Mouse (Mus musculus): ENCODE data around the gene Dctn1.
A peak's percentile ranks its signal among the peaks of the same experiment; 100 is the strongest.

Dctn1 gene

DNA sequence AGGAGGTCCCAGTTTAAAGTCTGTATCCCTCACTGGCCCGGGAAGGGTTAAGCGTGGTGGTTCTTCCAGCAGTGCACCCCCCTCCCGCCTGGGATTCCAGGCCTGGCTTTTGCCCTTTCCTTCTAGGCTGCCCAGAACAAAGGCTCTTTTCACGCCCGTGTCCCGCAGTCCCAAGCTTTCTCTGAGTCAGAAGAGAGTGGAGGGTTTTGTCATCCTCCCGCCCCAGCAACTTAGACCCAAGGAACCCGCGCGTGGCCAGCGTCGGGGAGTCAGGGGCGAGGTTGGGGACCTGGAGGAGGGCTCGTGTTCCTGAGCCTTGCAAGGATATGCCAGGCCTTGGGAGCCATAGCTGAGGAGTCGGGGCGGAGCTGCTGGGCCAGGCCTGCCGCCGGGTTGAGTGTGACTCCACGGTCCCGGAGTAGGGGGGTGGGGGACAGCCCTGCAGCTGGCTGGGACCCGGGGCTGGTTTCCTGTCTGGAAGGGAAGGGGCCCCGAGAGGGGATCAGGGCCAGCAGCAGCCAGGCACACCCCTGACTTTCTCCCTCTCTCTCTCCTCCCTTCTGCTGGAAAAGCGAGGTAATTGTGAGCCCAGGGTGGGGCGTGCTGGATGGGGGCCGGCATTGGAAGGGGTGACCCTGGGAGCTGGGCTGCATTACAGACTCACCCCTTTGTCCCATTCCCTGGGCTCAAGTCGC is 28.7 kb upstream of the Dctn1 start:
- DNase-seq = peak; percentile 86

DNA sequence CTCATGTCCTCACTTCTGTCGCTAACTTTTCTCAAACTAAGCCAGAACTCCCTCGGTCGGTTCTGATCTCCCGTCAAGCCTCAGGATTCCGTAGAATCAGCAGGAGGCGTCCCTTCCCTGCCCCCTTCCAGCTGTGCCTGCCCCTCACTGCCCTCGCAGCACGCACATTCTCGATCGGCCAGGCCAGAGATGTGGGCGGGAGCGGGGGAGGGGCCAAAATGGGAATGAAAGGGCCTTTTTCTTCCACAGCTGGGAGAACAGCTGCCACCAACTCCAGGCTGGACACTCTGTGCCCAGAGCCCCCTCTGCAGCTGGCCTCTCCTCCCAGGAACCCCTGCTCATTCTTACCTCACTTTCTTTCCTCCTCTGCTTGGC is 28.2 kb upstream of the Dctn1 start:
- peak; percentile 96 for DNase-seq

DNA sequence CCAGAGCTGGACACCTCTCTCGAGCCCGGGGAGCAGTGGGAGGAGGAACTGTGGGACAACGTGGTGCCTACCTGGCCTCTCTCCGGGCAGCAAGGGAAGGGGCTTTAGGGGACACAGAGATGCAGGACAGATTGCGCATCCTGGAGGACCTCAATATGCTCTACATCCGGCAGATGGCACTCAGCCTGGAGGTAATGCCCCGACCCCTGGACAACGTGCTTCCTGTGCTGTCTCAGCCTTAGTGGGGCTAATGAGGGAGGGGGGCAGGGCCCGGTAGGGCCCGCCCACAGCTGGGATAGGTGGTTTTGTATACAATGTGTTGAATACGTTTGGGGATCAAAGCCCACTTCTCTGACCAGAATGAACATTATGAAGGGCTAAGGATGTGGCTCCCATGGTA is 27.7 kb upstream of the Dctn1 start:
- peak; percentile 69 for DNase-seq

DNA sequence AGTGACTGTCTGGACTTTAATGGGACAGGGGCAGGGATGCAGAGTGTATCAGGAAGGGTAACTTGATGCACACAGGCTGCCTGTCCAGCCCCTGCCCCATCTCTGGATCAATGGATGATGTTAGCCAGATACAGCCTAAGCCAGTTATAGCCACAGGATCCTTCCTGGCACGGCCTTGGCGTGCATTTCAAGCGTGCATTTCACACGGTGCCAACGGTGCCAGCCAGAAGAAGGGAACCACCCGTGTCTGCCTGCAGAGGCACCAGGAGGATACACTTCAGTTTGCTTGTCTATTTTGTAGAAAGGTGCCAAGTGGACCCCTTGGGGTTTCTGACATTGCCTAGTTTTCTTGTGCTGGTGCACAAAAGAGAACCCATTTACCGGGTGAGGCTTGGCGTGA is 25.7 kb upstream of the Dctn1 start:
- DNase-seq = no peak

DNA sequence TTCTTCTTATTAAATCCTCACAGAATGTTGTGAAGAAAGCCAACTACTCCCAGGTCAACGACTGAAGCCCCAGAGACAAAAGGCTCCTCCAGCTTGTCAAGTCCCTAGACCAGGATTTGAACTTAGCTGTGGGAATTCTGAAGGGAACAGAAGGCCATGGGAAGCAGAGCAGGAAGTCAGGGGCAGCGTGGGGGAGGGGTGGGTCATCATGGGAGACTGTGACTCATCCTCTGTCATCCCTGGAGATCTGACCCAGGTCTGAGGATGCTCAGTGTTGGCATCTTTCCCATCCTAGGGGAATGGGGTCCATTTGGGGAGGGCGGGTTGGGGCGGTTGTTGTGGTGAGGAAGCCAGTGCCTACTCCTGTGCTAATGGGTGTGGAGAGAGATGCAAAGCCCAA is 24.1 kb upstream of the Dctn1 start:
- DNase-seq = peak; percentile 64

DNA sequence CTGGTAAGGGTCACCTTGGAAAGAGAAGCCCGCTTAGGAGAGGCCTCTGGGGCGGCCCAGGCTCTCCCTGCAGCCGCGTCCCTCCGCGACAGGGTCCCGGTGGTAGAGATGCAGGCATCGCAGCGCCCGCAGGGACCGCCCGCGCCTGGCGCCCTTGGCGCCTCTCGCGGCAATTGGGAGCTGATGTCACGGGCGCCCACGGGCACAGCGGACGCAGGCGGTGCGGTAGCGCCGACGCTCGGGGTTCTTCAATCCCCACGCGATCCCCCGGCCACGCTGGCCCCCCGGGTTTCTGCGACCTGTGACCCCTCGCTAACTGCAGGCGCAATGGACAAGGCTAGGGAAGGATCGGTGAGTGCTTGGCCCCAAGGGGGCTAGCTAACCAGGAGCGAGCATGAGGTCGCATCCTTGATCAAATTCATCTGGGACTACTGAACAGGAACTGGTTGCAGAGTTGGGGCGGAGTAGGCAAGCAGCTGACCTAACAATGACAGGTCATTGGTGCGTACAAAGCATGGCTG is 23.4 kb upstream of the Dctn1 start:
- DNase-seq = peak; percentile 48

DNA sequence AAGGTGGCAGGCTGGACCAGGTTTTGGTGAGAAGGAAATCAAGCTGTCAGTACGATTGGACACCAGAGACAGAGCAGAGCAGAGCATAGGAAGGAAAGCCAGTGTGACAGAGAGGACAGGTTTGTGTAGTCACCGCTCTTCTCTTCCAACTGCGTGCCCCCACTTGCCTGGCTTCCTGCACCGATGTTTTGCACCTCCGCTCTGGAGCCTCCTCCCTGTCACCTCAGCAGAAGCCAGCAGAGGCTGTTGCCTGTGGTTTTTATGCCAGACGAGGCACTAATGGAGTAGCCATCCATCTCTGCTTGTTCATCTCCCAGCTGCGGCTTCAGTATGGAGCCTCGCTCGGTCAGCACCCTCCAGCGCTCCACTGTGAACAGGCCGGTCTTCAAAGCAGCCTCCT is 22.8 kb upstream of the Dctn1 start:
- DNase-seq = no peak

DNA sequence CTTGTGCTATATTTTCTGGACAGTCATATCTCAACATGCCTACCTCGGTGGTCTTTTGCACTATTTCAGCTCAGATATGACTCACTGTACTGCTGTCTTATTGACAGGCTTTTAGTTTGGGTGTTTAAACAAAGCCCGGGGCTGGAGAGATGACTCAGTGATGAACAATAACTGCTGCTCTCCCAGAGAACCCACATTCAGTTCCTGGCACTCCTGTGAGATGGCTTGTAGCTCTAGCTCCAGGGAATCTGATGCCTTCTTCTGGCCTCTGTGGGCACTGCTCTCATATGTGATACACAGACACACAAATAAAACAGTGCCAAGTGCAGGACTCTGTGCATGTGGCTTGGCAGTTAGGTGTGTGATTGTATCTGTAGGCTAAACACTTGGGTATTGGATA is 20.5 kb upstream of the Dctn1 start:
- DNase-seq = no peak

DNA sequence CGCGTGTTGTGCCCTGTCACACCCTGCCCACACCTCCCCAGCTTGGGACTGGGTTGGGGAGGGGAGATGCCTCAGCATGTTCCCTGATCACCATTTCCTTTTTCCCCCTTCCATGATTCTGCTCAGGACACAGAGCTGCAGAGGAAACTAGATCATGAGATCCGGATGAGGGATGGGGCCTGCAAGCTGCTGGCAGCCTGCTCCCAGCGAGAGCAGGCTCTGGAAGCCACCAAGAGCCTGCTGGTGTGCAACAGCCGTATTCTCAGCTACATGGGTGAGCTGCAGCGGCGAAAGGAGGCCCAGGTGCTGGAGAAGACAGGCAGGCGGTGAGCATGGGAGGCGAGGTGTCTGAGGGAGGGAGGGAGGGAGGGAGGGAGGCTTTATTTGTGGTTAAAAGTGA is 19.9 kb upstream of the Dctn1 start:
- peak; percentile 32 for DNase-seq

DNA sequence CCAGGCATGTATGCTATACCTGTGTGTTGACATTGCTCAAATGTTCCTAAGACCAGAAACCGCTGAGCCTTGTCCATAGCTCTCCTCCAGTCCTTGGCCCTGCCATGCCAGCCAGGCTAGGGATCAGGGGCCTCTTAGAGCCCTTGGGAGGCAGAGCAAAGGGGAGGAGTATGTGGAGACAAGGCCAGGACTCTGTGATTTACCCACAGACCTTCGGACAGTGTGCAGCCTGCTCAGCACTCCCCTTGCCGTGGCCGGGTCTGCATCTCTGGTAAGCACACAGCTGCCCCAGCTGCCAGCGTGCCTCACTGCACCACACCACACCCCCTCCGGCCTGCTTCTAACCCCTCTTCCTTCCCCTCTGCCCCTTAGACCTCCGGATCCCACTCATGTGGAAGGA is 18.4 kb upstream of the Dctn1 start:
- DNase-seq = peak; percentile 38

DNA sequence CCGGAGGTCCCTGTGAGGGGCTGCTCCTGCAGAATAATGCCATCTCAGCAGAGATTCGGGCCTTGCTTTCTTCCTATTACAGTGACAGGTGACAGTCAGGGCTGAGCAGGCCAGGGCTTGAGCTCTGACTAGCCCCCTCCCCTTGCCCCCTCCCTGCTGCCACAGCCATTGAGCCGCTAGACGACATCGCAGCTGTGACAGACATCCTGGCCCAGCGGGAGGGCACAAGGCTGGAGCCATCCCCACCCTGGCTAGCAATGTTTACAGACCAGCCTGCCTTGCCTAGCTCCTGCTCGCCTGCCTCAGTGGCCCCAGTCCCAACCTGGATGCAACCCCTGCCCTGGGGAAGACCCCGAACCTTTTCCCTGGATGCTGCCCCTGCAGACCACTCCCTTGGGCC is 14.0 kb upstream of the Dctn1 start:
- DNase-seq = no peak

DNA sequence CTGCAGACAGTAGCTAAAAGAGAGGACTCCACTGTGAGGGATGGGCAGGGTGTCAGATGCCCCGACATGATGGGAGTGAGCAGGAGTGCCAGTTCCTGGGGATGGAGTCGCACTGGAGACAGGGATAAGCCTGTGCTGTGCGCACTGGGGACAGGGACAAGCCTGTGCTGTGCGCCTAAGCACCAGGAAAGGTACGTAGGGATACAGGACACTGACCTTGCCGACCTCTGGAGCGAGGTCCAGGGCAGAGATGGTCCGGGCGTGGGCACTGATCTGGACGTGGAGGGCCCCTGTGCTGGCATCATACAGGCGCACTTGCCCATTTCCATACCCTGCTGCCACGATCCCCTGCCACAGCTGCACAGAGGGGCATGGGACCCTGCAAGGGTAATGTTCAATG is 12.7 kb upstream of the Dctn1 start:
- no peak for DNase-seq

DNA sequence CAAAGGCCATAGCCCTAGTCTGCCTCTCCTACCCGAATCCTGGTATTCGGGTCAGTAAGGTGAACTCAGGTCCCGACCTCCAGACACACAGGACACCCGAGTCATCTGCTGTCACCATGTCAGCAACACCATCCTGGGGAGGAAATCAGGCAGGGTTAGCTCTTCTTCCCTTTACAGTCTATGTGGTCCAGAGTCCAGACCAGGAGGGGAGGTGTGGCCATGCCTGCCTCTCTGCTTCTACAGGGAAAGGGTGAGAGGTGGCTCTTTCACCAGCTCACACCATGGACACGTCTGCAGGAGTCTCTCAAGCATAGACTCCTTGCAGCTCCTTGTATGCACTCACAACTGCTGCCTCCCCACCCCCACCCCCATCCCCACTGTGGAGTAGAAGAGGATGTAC is 12.2 kb upstream of the Dctn1 start:
- DNase-seq = no peak

DNA sequence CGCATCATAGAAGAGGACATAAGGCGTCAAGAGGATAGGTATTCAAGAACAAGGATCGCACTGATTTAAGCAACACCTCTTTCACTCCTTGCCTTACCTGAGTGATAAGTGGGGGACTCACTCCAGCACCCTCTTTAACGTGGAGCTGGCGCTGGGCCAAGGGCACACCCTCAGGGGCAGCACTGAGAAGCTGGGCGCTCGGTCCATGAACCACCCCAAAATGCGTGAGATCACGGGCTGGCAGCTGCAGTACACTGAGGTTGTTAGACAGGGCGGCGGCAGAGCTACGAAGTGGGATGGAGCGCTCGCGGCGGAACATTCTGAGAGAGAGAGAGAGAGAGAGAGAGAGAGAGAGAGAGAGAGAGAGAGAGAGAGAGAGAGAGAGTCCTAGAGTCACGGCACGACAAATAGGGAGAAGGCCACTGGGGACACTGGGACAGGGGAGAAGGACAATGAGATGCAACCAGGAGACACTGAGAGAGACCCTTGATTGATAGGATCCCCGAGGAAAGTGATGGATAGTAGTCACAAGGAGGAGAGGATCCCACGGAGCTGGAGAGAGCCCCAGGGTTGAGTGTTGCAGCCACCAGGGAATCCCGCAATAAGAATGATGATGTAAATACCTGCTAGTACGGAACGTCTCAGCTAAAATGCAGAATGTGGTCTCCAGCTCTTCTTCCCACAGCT is 10.0 kb upstream of the Dctn1 start:
- peak; percentile 33 for DNase-seq

DNA sequence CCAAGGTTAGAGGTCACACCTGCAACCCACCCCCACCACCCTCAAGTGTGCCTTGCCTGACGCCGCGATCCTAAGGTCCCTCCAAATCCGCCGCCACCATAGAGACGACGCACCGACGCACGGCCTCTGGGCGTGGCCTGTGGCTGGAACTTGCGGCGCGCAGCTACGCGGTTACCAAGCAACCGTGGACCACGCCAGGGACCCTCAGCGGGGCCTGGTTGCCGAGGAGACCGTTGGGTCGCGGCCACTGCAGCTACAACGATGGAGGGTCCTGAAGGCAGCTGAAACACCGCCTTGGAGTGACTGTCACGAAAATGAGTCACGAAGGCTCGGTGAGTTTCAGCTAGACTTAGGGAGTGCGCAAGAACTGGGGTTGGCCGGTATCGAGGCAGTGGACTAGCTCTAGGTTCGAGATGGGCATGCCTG is 9.4 kb upstream of the Dctn1 start, which contains the start of the genes Wdr54 and 1700003E16Rik:
TSS of gene Wdr54 (minus strand) at position 139 of the 426 bp plus-strand sequence.
TSS of gene 1700003E16Rik (plus strand) at position 146 of the 426 bp plus-strand sequence.
- DNase-seq = peak; percentile 74

DNA sequence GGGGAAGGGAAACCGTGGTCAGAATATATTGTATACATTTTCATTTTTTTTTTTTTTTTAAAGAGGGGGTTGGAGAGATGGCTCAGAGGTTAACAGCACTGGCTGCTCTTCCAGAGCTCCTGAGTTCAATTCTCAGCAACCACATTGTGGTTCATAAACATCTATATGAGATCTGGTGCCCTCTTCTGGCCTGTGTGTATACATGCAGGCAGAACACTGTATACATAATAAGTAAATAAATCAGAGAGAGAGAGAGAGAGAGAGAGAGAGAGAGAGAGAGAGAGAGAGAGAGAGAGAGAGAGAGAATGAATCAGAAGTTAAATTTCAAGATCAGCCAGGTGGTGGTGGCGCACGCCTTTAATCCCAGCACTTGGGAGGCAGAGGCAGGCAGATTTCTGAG is 6.3 kb upstream of the Dctn1 start:
- peak; percentile 54 for DNase-seq

DNA sequence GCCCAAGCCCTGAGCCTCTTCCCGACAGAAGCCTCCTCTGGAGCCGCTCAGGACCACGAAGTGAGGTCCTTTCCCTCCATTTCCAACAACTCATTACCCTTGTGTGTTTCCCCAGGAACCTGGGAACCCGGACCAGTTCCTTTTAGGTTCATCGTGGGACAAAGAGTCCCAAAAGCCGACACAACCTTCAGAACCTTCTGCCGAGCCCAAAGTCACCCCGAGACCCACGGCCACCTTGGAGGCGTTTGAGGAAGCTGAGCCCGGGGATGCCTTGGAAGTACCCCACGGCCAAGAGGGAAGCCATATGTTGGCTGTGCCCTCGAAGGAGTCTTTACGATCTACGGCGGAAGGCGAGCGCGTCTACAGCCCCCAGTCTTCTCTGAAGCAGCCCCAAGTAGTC is 4.3 kb upstream of the Dctn1 start:
- DNase-seq = no peak

DNA sequence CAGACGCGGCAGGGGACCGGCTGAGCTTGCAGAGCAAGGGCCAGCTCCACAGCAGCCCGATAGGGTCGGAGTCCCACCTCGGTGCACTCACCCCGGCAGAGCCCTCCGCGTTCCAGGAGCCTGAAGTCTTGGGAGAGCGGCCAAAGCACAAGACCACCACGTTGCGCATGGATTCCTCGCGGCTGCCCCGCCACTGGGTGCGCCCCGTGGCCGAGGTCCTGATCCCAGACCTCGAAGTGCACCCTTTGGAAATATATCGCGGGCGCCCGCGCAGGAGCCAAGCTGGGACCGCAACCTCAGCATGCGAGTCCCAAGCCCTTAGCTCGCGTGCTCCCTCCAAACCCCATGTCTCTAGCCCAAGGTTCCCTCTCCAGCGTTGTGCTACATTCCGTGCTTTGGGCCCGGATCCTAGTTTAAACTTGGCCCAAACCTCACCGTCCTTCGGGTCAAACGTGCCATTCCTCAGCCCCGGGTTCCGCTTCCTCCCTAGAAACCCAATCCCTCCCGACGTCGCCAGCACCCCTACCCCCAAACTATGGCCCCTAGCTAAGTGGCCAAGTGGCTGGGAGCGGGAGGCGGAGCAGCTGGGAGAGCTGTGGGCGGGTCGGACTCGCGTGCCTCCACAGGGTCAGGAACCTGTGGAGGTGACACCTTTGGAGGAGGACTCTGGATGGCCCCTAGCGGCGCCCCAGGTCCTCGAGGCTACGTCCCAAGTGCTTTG is 3.6 kb upstream of the Dctn1 start:
- peak; percentile 73 for DNase-seq

DNA sequence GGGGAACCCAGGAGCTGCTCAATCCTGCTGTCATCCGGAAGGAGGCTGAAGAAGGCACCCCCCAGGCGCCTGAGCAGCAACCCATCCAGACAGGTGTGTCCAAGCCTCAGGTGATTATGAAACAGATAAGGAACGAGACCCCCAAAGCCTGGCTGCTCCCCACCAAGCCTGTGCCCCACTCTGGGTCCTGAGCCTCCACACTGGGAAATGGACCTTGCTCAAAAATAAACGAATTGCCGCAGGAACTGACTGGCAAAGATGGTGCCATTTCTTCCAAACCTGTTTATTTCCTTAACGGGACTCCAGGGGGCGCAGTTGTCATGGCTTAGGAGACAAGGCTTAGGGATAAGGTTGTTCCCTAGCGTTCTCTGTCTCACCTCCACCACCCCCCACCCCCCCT is 3.0 kb upstream of the Dctn1 start:
- peak; percentile 82 for DNase-seq

DNA sequence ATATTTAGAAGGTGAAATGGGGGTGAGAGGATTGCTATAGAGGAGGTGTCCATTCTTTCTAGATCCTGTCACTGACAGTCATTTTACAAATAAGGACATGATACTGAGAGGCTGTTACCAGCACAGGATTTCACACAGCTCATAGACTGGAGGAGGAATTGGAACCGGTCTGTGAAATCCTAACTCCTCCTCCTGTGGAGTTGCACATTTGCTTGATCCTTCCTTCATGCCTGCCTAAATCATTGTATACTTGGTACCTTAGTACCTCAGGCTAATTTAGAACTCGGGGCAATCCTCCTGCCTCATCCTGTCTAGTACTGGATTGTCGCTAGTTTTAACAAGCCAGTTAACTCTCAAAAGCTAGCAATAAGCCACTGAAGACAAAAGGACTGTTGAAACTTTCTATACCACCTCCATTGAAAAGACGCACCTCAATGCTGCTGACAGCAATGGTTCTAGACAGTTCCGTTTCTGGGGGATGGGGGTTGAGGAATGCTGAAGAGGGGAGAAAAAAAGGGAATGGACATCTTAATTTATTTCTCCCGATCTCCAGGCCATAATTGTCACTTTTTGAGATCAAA is 604 bp upstream of the Dctn1 start:
- no peak for DNase-seq

DNA sequence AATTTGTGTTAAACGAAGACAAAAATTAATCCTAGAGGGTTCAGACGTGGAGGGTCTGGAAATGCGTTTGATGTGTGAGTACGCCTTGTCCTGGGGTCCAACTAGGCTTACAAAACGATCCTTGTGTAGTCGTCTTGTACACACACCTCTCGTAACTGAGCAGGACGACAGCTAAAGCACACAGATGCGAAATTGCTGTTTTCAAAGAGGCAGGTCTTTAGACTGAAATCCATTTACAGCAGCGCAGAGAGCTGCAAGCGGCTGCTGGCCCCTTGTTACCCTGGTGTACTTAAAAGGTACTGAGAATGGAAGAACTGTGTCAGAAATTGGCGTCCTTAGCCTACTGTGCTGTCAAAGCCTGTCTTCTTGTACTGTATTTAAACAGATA is 517 bp downstream of the Dctn1 start:
- no peak for DNase-seq

DNA sequence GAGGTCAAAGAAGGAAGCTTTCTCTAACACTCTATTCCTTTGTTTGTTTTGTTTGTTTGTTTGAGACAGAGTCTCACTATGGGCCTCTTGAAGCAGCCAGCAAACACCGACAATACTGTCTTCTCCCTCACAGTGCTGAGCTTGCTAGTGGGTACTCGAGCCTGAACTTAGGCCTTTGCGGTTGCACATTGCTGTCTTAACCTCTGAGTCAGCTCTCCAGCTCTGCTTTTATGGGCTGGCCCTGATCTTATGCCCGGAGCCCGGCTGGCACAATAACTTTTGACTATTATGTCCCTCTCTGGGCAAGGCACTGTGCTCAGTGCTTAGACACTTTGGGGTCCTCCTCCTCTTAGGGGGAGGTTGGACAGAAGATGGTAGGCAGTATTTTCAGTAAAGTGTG is 4.2 kb downstream of the Dctn1 start:
- DNase-seq = peak; percentile 41

DNA sequence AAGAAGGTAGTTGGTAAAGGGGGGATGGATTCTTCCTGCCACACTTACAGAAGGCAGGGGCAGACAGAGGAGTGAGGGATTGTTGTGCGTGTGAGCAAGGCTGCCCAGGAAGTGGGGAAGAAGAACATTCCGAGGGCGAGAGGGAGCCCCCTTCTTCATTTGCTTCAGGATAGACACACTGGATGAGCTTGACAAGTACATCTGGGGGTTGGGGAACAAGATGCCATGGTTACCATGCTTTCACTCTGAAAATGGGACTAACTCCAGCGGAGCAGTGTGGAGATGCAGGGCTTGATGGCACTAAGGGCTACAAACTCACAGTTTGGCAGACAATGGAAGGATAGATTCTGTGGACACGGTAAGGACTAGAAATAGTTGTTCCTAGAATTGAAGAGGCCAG is 5.3 kb downstream of the Dctn1 start:
- DNase-seq = no peak
